Comparison of ENCODE assay signal across 12 mouse cellular contexts in the genomic region with DNA sequence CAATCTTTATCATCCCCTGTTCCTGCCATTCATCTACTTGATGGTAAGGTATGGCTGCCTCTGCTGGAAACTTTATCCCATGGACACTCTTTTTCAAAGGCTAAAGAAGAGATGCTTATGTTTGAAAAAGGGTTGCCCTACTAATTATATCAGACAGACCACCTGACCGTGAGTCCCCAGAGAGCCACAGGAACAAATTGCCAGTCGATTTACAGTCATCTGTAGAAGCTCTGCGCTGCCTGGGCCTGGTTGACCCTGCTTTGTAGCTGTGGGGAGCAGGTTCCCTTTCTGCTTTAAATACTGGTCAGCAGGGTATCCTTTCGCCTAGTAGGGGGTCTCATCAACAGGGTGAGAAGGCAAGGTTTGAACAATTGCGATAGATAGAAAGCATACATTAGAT.
"Had no signal": no experiment of that assay in that cellular context is flagged by ENCODE, and none has a peak within 500 bp of the region (broad histone marks: within the 10 kb centered on the region; RNA-seq: fewer than 3 reads in every experiment).

No protein-coding gene starts in this region.

- H3K4me2 ChIP-seq: limb, embryonic 12.5 days; midbrain, embryonic 15.5 days had no signal

- DNase-seq: kidney, adult 18-20 months; kidney, postnatal 25 days; layer of hippocampus, adult 9-11 months; liver; lung, adult 2 months; lung, postnatal 36 days; right cerebral cortex, postnatal 14 days; thymus, postnatal 36 days had no signal

- H3K27me3 ChIP-seq: limb, embryonic 12.5 days; midbrain, embryonic 15.5 days had no signal

- H3K9me3 ChIP-seq: limb, embryonic 12.5 days; midbrain, embryonic 15.5 days had no signal

- H3K27ac ChIP-seq: limb, embryonic 12.5 days; liver, embryonic 14.5 days; midbrain, embryonic 15.5 days had no signal

- H3K36me3 ChIP-seq: midbrain, embryonic 15.5 days had no signal

- H3K9ac ChIP-seq: limb, embryonic 12.5 days; liver, embryonic 14.5 days; midbrain, embryonic 15.5 days had no signal

- H3K4me3 ChIP-seq: limb, embryonic 12.5 days; midbrain, embryonic 15.5 days had no signal

- ATAC-seq: lung, postnatal 0 days; midbrain, embryonic 15.5 days had no signal
